Mouse (Mus musculus) cerebellum, postnatal 14 days (tissue): Measurements from ENCODE around the gene Pkd1l2.

Experiments used
- DNase-seq, 2 experiments: peaks; one replicate each; pipeline ENCODE4 v3.0.0; 2021; ENCODE audit warnings: mixed read lengths in 2 of 2

The Pkd1l2 gene

GRCm38 (mm10) chr8:116952428-116952827, 129.8 kb downstream of the Pkd1l2 start:
- DNase-seq, result no peak

DNA sequence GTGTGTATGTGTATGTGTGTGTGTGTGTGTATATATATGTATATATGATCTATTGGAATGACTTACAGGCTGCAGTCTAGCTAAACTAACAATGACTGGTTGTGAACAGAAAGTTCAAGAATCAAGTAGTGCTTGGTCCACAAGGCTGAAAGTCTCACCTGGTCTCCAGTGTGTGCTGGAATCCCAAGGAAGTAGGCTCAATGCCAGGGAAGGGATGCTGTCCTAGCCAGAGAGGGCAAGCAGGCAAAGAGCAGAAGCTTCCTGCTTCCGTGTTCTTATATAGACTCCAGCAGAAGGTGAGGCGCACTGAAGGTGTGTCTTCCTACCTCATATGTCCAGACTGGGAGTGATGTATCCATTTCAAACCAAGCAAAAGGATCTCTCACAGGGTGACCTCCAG, 130.5 kb downstream of the Pkd1l2 start:
- DNase-seq, result no peak

DNA sequence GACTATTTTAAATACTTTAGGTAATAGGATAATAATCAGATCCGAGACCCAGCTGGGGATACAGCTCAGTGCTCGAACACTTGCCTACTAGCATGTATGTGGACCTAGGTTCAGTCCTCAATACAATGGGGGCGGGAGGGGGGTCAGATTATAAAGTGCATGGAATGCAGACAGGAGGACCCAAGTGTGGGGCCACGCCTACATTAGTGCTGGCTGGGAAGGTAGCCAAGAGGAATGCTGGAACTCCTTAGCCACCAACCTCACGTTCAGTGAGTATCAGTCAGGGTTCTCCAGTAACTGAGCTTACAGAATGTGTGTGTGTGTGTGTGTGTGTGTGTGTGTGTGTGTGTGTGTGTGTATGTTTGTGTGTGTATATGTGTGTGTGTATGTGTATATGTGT, 130.9 kb downstream of the Pkd1l2 start:
- DNase-seq, result no peak

DNA sequence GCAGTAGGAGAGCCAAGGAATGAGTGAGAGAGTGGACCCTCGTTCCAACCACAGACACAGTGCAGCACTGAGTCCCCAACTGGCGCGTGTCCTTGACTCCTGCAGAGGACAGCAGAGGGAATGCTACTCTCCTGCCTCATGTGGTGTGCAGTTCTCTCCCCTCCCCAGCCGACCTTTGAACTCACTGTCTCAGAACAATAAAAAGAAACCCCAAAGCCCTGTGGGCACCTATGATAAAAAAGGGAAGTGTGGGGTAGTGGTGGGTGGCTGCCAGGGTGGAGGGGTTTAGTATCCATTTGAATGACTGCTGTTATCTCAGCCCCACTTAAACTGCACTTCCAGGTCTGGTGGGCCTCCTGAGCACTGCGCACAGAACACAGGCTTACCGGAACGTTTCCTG, 134.7 kb downstream of the Pkd1l2 start:
- no peak for DNase-seq

GRCm38 (mm10) chr8:116946851-116947250, 135.4 kb downstream of the Pkd1l2 start:
- no peak for DNase-seq

DNA sequence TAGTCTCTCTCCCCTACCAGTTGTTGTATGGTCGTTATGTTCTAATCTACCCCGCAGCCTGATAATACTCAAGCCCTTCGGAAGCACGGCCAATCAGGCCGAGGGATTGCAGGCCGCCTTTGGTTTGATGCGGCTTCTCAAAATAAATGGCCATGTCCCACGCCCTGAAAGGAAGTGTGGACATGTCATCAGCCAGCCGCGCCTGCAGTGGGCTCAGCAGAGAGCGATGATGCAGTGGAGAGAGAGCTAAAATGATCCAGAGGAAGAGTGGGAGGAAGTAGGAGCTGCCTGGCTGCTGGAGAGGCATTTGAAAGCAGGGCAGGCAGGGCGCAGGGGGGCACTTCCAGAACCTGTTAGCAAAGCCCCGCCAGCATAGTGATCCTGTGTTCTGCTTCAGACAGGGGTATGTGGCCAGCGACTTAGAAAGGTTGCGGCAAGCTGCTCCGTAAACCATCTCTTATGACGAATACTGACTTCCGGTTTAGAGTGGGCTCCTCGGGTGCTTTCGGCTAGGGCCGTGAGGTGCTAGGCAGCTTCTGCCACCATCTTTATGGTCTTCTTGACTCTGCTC, 135.9 kb downstream of the Pkd1l2 start:
- no peak for DNase-seq
